Mouse (Mus musculus): ENCODE measurements around the gene Tle6. TPM values are rescaled to one million over a fixed set of nuclear protein-coding genes. Genes with fewer than 3 reads are reported as not detected.
"Not testable (repeated sequence)": the region's sequence is repeated elsewhere in the genome, so short reads cannot be mapped to it uniquely, and the experiment has no call there.

Tle6 gene
- polyA plus RNA-seq (2014; fragmentation: Nextera tagmentation; extraction: Ambion mirVana): 2.4 and 2.5 TPM in 2 replicates

GRCm38 (mm10) chr10:81600738-81601203 is at the start of gene Tle6:
TSS of gene Tle6 (minus strand) at chr10:81601073.
- peak; percentile 98 for DNase-seq (ENCODE audit: low spot score)
- H3K9ac ChIP-seq (ENCODE audit: low read length): no peak within 1 kb of the TSS; the same call in 1 of the 2 replicates

GRCm38 (mm10) chr10:81648803-81649775 is 48.2 kb upstream of the Tle6 start, which contains the start of gene Gm10778:
TSS of gene Gm10778 (plus strand) at chr10:81649059.
- not testable (repeated sequence) for H3K9me3 ChIP-seq (replicated peaks; ENCODE audit: control insufficient read depth, low read length); H3K4me1 ChIP-seq (ENCODE audit: control insufficient read depth, insufficient read depth, low read length); H3K27me3 ChIP-seq (replicated peaks; ENCODE audit: control insufficient read depth, insufficient read depth, low read length); H3K36me3 ChIP-seq (ENCODE audit: control insufficient read depth, insufficient read depth, low read length)
- H3K9ac ChIP-seq (ENCODE audit: low read length): peak within 1 kb of the TSS; percentile 63
- DNase-seq (ENCODE audit: low spot score): peak; percentile 96
- WGBS: 4% methylated on average over 29 of the region's 52 CpGs
- peak within 1 kb of the TSS; percentile 58; the same call in 1 of the 2 replicates for H3K27ac ChIP-seq (ENCODE audit: low read depth, low read length)
- H3K4me3 ChIP-seq (ENCODE audit: low read depth, low read length): peak within 1 kb of the TSS; percentile 45
- peak within 1 kb of the TSS; percentile 55 for H3K4me2 ChIP-seq (ENCODE audit: low read length)
- peak; percentile 97 for ATAC-seq

More at GRCm38 (mm10) chr10:81600738-81601203, at the start of gene Tle6:
- no peak within 1 kb of the TSS for H3K27ac ChIP-seq (ENCODE audit: low read depth, low read length)
- H3K4me1 ChIP-seq (ENCODE audit: control insufficient read depth, insufficient read depth, low read length): peaks cover 36% of the 10 kb centered on the region
- peak within 1 kb of the TSS; percentile 44 for H3K4me2 ChIP-seq (ENCODE audit: low read length)
- ATAC-seq: peak; percentile 78
- no peak within 1 kb of the TSS; the same call in 1 of the 2 replicates for H3K4me3 ChIP-seq (ENCODE audit: low read depth, low read length)
- no peaks in the 10 kb centered on the region for H3K9me3 ChIP-seq (replicated peaks; ENCODE audit: control insufficient read depth, low read length)
- no peaks in the 10 kb centered on the region for H3K36me3 ChIP-seq (ENCODE audit: control insufficient read depth, insufficient read depth, low read length)
- under 1% methylated on average over 28 of the region's 28 CpGs for WGBS
- peaks cover 4% of the 10 kb centered on the region; the same call in 1 of the 2 replicates for H3K27me3 ChIP-seq (replicated peaks; ENCODE audit: control insufficient read depth, insufficient read depth, low read length)

GRCm38 (mm10) chr10:81646015-81646555 is 45.2 kb upstream of the Tle6 start:
- DNase-seq (ENCODE audit: low spot score) (no peak), ATAC-seq (no peak)
- H3K27ac ChIP-seq (ENCODE audit: low read depth, low read length): no peak overlapping the region
- no peak overlapping the region for H3K4me2 ChIP-seq (ENCODE audit: low read length)
- no peaks in the 10 kb centered on the region for H3K27me3 ChIP-seq (replicated peaks; ENCODE audit: control insufficient read depth, insufficient read depth, low read length)
- no peaks in the 10 kb centered on the region for H3K36me3 ChIP-seq (ENCODE audit: control insufficient read depth, insufficient read depth, low read length)
- 78% methylated on average over 7 of the region's 7 CpGs for WGBS
- H3K4me1 ChIP-seq (ENCODE audit: control insufficient read depth, insufficient read depth, low read length): peaks cover 13% of the 10 kb centered on the region
- H3K9me3 ChIP-seq (replicated peaks; ENCODE audit: control insufficient read depth, low read length): 0 out of 2 replicates have a peak, but pooled peaks cover 4% of the 10 kb centered on the region
- no peak overlapping the region for H3K9ac ChIP-seq (ENCODE audit: low read length)
- no peak overlapping the region for H3K4me3 ChIP-seq (ENCODE audit: low read depth, low read length)

GRCm38 (mm10) chr10:81645391-81645790 is 44.5 kb upstream of the Tle6 start:
- WGBS: 84% methylated on average over 4 of the region's 4 CpGs
- Histone ChIP-seq H3K27me3 (replicated peaks; ENCODE audit: control insufficient read depth, insufficient read depth, low read length) (no peaks in the 10 kb centered on the region), H3K4me3 (ENCODE audit: low read depth, low read length) (no peak overlapping the region), H3K9ac (ENCODE audit: low read length) (no peak overlapping the region), H3K27ac (ENCODE audit: low read depth, low read length) (no peak overlapping the region), H3K4me2 (ENCODE audit: low read length) (no peak overlapping the region), H3K4me1 (ENCODE audit: control insufficient read depth, insufficient read depth, low read length) (peaks cover 13% of the 10 kb centered on the region), H3K9me3 (replicated peaks; ENCODE audit: control insufficient read depth, low read length) (no peaks in the 10 kb centered on the region), H3K36me3 (ENCODE audit: control insufficient read depth, insufficient read depth, low read length) (no peaks in the 10 kb centered on the region)
- no peak for ATAC-seq
- DNase-seq (ENCODE audit: low spot score): no peak

GRCm38 (mm10) chr10:81644716-81645115 is 43.8 kb upstream of the Tle6 start:
- H3K27ac ChIP-seq (ENCODE audit: low read depth, low read length): no peak overlapping the region
- WGBS: 91% methylated on average over 18 of the region's 18 CpGs
- H3K9ac ChIP-seq (ENCODE audit: low read length): no peak overlapping the region

GRCm38 (mm10) chr10:81644162-81644561 is 43.3 kb upstream of the Tle6 start:
- peak; percentile 24 for ATAC-seq
- Histone ChIP-seq H3K27me3 (replicated peaks; ENCODE audit: control insufficient read depth, insufficient read depth, low read length) (no peaks in the 10 kb centered on the region), H3K9me3 (replicated peaks; ENCODE audit: control insufficient read depth, low read length) (no peaks in the 10 kb centered on the region), H3K4me1 (ENCODE audit: control insufficient read depth, insufficient read depth, low read length) (peaks cover 13% of the 10 kb centered on the region), H3K4me2 (ENCODE audit: low read length) (peak overlapping the region; percentile 92), H3K4me3 (ENCODE audit: low read depth, low read length) (peak overlapping the region; percentile 65), H3K9ac (ENCODE audit: low read length) (peak overlapping the region; percentile 94), H3K27ac (ENCODE audit: low read depth, low read length) (peak overlapping the region; percentile 95; the same call in 1 of the 2 replicates), H3K36me3 (ENCODE audit: control insufficient read depth, insufficient read depth, low read length) (no peaks in the 10 kb centered on the region)
- 47% methylated on average over 2 of the region's 2 CpGs for whole genome bisulfite sequencing
- no peak for DNase-seq (ENCODE audit: low spot score)

More at GRCm38 (mm10) chr10:81644716-81645115, 43.8 kb upstream of the Tle6 start:
- no peaks in the 10 kb centered on the region for H3K36me3 ChIP-seq (ENCODE audit: control insufficient read depth, insufficient read depth, low read length)
- H3K9me3 ChIP-seq (replicated peaks; ENCODE audit: control insufficient read depth, low read length): no peaks in the 10 kb centered on the region
- no peak overlapping the region for H3K4me2 ChIP-seq (ENCODE audit: low read length)
- ATAC-seq: no peak
- no peaks in the 10 kb centered on the region for H3K27me3 ChIP-seq (replicated peaks; ENCODE audit: control insufficient read depth, insufficient read depth, low read length)
- no peak for DNase-seq (ENCODE audit: low spot score)
- peaks cover 13% of the 10 kb centered on the region for H3K4me1 ChIP-seq (ENCODE audit: control insufficient read depth, insufficient read depth, low read length)
- H3K4me3 ChIP-seq (ENCODE audit: low read depth, low read length): no peak overlapping the region

- Histone ChIP-seq H3K9ac (ENCODE audit: low read length) (peak overlapping the region; percentile 94), H3K27me3 (replicated peaks; ENCODE audit: control insufficient read depth, insufficient read depth, low read length) (no peaks in the 10 kb centered on the region), H3K27ac (ENCODE audit: low read depth, low read length) (peak overlapping the region; percentile 95), H3K4me1 (ENCODE audit: control insufficient read depth, insufficient read depth, low read length) (peaks cover 13% of the 10 kb centered on the region), H3K4me2 (ENCODE audit: low read length) (peak overlapping the region; percentile 92), H3K9me3 (replicated peaks; ENCODE audit: control insufficient read depth, low read length) (no peaks in the 10 kb centered on the region), H3K36me3 (ENCODE audit: control insufficient read depth, insufficient read depth, low read length) (no peaks in the 10 kb centered on the region), H3K4me3 (ENCODE audit: low read depth, low read length) (peak overlapping the region; percentile 65)
- ATAC-seq (peak; percentile 91), DNase-seq (ENCODE audit: low spot score) (peak; percentile 96)
- WGBS: under 1% methylated on average over 74 of the region's 75 CpGs
Measured at GRCm38 (mm10) chr10:81643449-81644055, 42.7 kb upstream of the Tle6 start.

GRCm38 (mm10) chr10:81642648-81643448 is 42.0 kb upstream of the Tle6 start:
- Histone ChIP-seq H3K4me2 (ENCODE audit: low read length) (peak overlapping the region; percentile 92), H3K36me3 (ENCODE audit: control insufficient read depth, insufficient read depth, low read length) (no peaks in the 10 kb centered on the region), H3K4me1 (ENCODE audit: control insufficient read depth, insufficient read depth, low read length) (peaks cover 13% of the 10 kb centered on the region), H3K4me3 (ENCODE audit: low read depth, low read length) (peak overlapping the region; percentile 65), H3K9ac (ENCODE audit: low read length) (peak overlapping the region; percentile 94), H3K9me3 (replicated peaks; ENCODE audit: control insufficient read depth, low read length) (no peaks in the 10 kb centered on the region), H3K27me3 (replicated peaks; ENCODE audit: control insufficient read depth, insufficient read depth, low read length) (no peaks in the 10 kb centered on the region), H3K27ac (ENCODE audit: low read depth, low read length) (peak overlapping the region; percentile 95)
- ATAC-seq (no peak), DNase-seq (ENCODE audit: low spot score) (no peak)
- WGBS: 20% methylated on average over 24 of the region's 24 CpGs

All from forebrain, embryonic 14.5 days (tissue).